Mouse (Mus musculus): Measurements from ENCODE around the gene Coil.

DNA sequence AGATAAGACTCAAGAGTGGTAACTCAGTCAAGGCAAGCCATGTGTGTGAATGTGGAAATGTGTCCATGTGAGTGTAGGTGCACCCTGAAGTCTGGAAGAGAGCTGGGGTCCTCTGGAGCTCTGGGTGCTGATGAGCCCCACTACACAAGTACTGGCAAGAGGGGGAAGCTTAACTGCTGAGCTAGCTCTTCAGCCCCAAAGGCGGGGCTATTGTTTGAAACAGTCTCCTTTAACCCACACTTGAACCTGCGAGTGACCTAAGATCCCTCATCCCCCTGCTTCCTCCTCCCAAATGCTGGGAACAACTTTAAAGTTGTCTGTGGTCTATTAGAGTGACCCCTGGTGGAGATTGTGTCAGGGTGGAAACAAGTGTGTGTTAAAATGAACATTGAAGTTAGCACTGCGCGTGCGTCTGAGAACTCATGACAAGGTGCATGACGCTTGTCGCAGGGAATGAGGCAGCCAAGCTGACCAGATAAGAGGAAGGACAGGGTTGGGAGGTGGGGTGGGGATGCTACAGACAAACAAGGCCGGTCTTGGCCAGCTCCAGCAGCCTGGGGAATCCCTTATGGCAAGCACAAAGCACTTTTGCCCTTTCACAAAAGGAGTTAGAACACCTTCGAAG lies 50.7 kb downstream of the Coil start:
- TF ChIP-seq MYOG (IDR thresholded peaks at IDR 0.05; ENCODE audit: control insufficient read depth, extremely low read depth, insufficient read length) (no peak), MYOD1 (IDR thresholded peaks at IDR 0.05; ENCODE audit: control insufficient read depth, insufficient read length, low read depth) (no peak), CTCF (IDR thresholded peaks at IDR 0.05; ENCODE audit: control insufficient read depth, insufficient read depth, insufficient read length) (no peak), USF1 (IDR thresholded peaks at IDR 0.05; ENCODE audit: low read depth) (no peak), CEBPB (IDR thresholded peaks at IDR 0.05; ENCODE audit: low read depth) (no peak)
